Mouse (Mus musculus) MEL (cell line): ENCODE results near the gene Cabp7. TPM values are rescaled to one million over a fixed set of nuclear protein-coding genes. Genes with fewer than 3 reads are reported as not detected.

Source experiments
- DNase-seq: peaks from one replicate; pipeline ENCODE4 v3.0.0; 2011; ENCODE audit warnings: low read depth, low spot score
- H3K27ac ChIP-seq: 2 replicates; pipeline ENCODE4 v1.5.1; 2012; ENCODE audit warnings: low read depth, mild to moderate bottlenecking, control low read depth, low read length, moderate library complexity; ENCODE audit not compliant: control insufficient read depth
- H3K27me3 ChIP-seq, 2 experiments: fragments of 150-350 bp in 1 of 2; sonication (generic) in 1 of 2; 2 replicates each; pipeline ENCODE4 v1.6.1; 2012; ENCODE audit warnings: low read length in 2 of 2, mild to moderate bottlenecking in 2 of 2, improper control_type of control experiment in 1 of 2, moderate library complexity in 1 of 2; ENCODE audit not compliant: insufficient read depth in 2 of 2, control insufficient read depth in 1 of 2
- H3K36me3 ChIP-seq, 2 experiments: 2 replicates each; pipeline ENCODE4 v1.6.1; 2012 to 2014; ENCODE audit warnings: low read length in 2 of 2, improper control_type of control experiment in 1 of 2, inconsistent platforms in 1 of 2, mild to moderate bottlenecking in 1 of 2; ENCODE audit not compliant: insufficient read depth in 2 of 2, control insufficient read depth in 1 of 2
- H3K4me1 ChIP-seq, 2 experiments: fragments of 150-350 bp in 1 of 2; sonication (generic) in 1 of 2; 2 replicates each; pipeline ENCODE4 v1.6.1; 2012; ENCODE audit warnings: low read length in 2 of 2, improper control_type of control experiment in 1 of 2, mild to moderate bottlenecking in 1 of 2; ENCODE audit not compliant: insufficient read depth in 2 of 2, control insufficient read depth in 1 of 2
- H3K4me3 ChIP-seq, 2 experiments: fragments of 150-350 bp in 1 of 2; sonication (generic) in 1 of 2; 2 replicates each; pipeline ENCODE4 v1.5.1; 2012; ENCODE audit warnings: low read depth in 2 of 2, low read length in 2 of 2, mild to moderate bottlenecking in 2 of 2, moderate library complexity in 2 of 2, control low read depth in 1 of 2, improper control_type of control experiment in 1 of 2; ENCODE audit not compliant: control insufficient read depth in 1 of 2, insufficient read depth in 1 of 2
- H3K79me2 ChIP-seq: 2 replicates; pipeline ENCODE4 v1.6.1; 2012; ENCODE audit warnings: mild to moderate bottlenecking, low read length, moderate library complexity; ENCODE audit not compliant: control insufficient read depth, poor library complexity, insufficient read depth
- H3K9ac ChIP-seq: 2 replicates; pipeline ENCODE4 v1.6.1; 2012; ENCODE audit warnings: low read depth, mild to moderate bottlenecking, control low read depth, low read length, moderate library complexity; ENCODE audit not compliant: control insufficient read depth, poor library complexity, severe bottlenecking
- H3K9me3 ChIP-seq: fragments of 150-350 bp; sonication (generic); replicated peaks from 2 replicates; pipeline ENCODE4 v1.6.1; 2012; ENCODE audit warnings: mild to moderate bottlenecking, low read length, improper control_type of control experiment, moderate library complexity; ENCODE audit not compliant: insufficient read depth
- CHD1 ChIP-seq: IDR thresholded peaks from 2 replicates; pipeline ENCODE4 v1.6.1; 2012; ENCODE audit warnings: low read depth, mild to moderate bottlenecking, inconsistent platforms, low read length, improper control_type of control experiment
- CTCF ChIP-seq, 3 experiments: IDR thresholded peaks in 2 of 3; conservative IDR thresholded peaks in 1 of 3; 2 replicates each; pipeline ENCODE4 v1.5.1; 2011 to 2012; ENCODE audit warnings: low read length in 3 of 3, low read depth in 2 of 3, mild to moderate bottlenecking in 2 of 3, improper control_type of control experiment in 1 of 3, inconsistent platforms in 1 of 3, mixed read lengths in 1 of 3, moderate library complexity in 1 of 3; ENCODE audit not compliant: control insufficient read depth in 1 of 3, insufficient read depth in 1 of 3, poor library complexity in 1 of 3, severe bottlenecking in 1 of 3
- EP300 ChIP-seq, 2 experiments: IDR thresholded peaks; 2 replicates each; pipeline ENCODE4 v1.6.1; 2011; ENCODE audit warnings: improper control_type of control experiment in 2 of 2, low read length in 2 of 2, low read depth in 1 of 2, mild to moderate bottlenecking in 1 of 2
- ETS1 ChIP-seq: IDR thresholded peaks from 2 replicates; pipeline ENCODE4 v1.6.1; 2012; ENCODE audit warnings: low read depth, mild to moderate bottlenecking, inconsistent platforms, low read length, improper control_type of control experiment, moderate library complexity
- GABPA ChIP-seq: IDR thresholded peaks from 2 replicates; pipeline ENCODE4 v1.6.1; 2012; ENCODE audit warnings: low read depth, mild to moderate bottlenecking, inconsistent platforms, low read length, improper control_type of control experiment, moderate library complexity
- GATA1 ChIP-seq: IDR thresholded peaks from 2 replicates; pipeline ENCODE4 v1.6.1; 2011; ENCODE audit warnings: low read depth, low read length, improper control_type of control experiment
- HCFC1 ChIP-seq: IDR thresholded peaks from 2 replicates; pipeline ENCODE4 v1.6.1; 2012; ENCODE audit warnings: low read depth, mild to moderate bottlenecking, inconsistent platforms, low read length, improper control_type of control experiment, moderate library complexity
- MAFK ChIP-seq: IDR thresholded peaks from 2 replicates; pipeline ENCODE4 v1.6.1; 2011; ENCODE audit warnings: low read depth, mild to moderate bottlenecking, low read length, improper control_type of control experiment, borderline replicate concordance
- MEF2A ChIP-seq: IDR thresholded peaks from 2 replicates; pipeline ENCODE4 v1.6.1; 2014; ENCODE audit warnings: low read depth, mild to moderate bottlenecking, inconsistent platforms, low read length, improper control_type of control experiment; ENCODE audit not compliant: poor library complexity, insufficient replicate concordance, severe bottlenecking; ENCODE audit errors: extremely low read depth
- MXI1 ChIP-seq: IDR thresholded peaks from 2 replicates; pipeline ENCODE4 v1.6.1; 2011; ENCODE audit warnings: mild to moderate bottlenecking, low read depth, low read length, improper control_type of control experiment
- NRF1 ChIP-seq: IDR thresholded peaks from 2 replicates; pipeline ENCODE4 v1.6.1; 2014; ENCODE audit warnings: low read depth, mild to moderate bottlenecking, inconsistent platforms, low read length, improper control_type of control experiment, moderate library complexity; ENCODE audit not compliant: poor library complexity, insufficient read depth, severe bottlenecking
- POLR2A ChIP-seq, 2 experiments: IDR thresholded peaks; 2 replicates each; pipeline ENCODE4 v1.6.1; 2011 to 2012; ENCODE audit warnings: low read length in 2 of 2, mild to moderate bottlenecking in 2 of 2, control low read depth in 1 of 2, improper control_type of control experiment in 1 of 2, low read depth in 1 of 2, moderate library complexity in 1 of 2; ENCODE audit not compliant: control insufficient read depth in 1 of 2, insufficient read depth in 1 of 2, poor library complexity in 1 of 2
- POLR2AphosphoS2 ChIP-seq: IDR thresholded peaks from 2 replicates; pipeline ENCODE4 v1.6.1; 2011; ENCODE audit warnings: low read length, improper control_type of control experiment
- POLR2AphosphoS5 ChIP-seq: IDR thresholded peaks from 2 replicates; pipeline ENCODE4 v1.6.1; 2012; ENCODE audit warnings: low read depth, borderline replicate concordance, mild to moderate bottlenecking, inconsistent platforms, low read length, moderate library complexity, mixed read lengths
- RAD21 ChIP-seq: IDR thresholded peaks from 2 replicates; pipeline ENCODE4 v1.6.1; 2011; ENCODE audit warnings: mild to moderate bottlenecking, low read depth, low read length, improper control_type of control experiment
- RCOR1 ChIP-seq: IDR thresholded peaks from 2 replicates; pipeline ENCODE4 v1.6.1; 2012; ENCODE audit warnings: low read depth, mild to moderate bottlenecking, inconsistent platforms, low read length, improper control_type of control experiment
- SIN3A ChIP-seq: IDR thresholded peaks from 2 replicates; pipeline ENCODE4 v1.6.1; 2012; ENCODE audit warnings: low read length, improper control_type of control experiment, inconsistent platforms
- SMC3 ChIP-seq: IDR thresholded peaks from 2 replicates; pipeline ENCODE4 v1.6.1; 2011; ENCODE audit warnings: low read depth, low read length, improper control_type of control experiment
- TAL1 ChIP-seq: IDR thresholded peaks from 2 replicates; pipeline ENCODE4 v1.6.1; 2012; ENCODE audit warnings: mild to moderate bottlenecking, inconsistent platforms, low read length, moderate library complexity, mixed read lengths
- TCF12 ChIP-seq: IDR thresholded peaks from 2 replicates; pipeline ENCODE4 v1.6.1; 2014; ENCODE audit warnings: low read depth, mild to moderate bottlenecking, inconsistent platforms, low read length, improper control_type of control experiment, moderate library complexity
- UBTF ChIP-seq: IDR thresholded peaks from 2 replicates; pipeline ENCODE4 v1.6.1; 2012; ENCODE audit warnings: low read depth, mild to moderate bottlenecking, inconsistent platforms, low read length, improper control_type of control experiment, moderate library complexity, borderline replicate concordance; ENCODE audit not compliant: insufficient read depth
- USF1 ChIP-seq: IDR thresholded peaks from 2 replicates; pipeline ENCODE4 v1.6.1; 2014; ENCODE audit warnings: low read depth, mild to moderate bottlenecking, inconsistent platforms, low read length, improper control_type of control experiment, moderate library complexity
- ZMIZ1 ChIP-seq: IDR thresholded peaks from 2 replicates; pipeline ENCODE4 v1.6.1; 2012; ENCODE audit warnings: low read depth, mild to moderate bottlenecking, inconsistent platforms, low read length, improper control_type of control experiment, moderate library complexity
- ZNF384 ChIP-seq: IDR thresholded peaks from 2 replicates; pipeline ENCODE4 v1.6.1; 2012; ENCODE audit warnings: low read depth, mild to moderate bottlenecking, inconsistent platforms, low read length, improper control_type of control experiment
- polyA plus RNA-seq, 2 experiments: library from polyadenylated mRNA; stranded (reverse) in 1 of 2; unstranded in 1 of 2; fragments of >175 nt in 1 of 2; fragments of >200 nt in 1 of 2; gene quantifications; 2 replicates each; pipeline versions ENCODE4 v1.2.1 to v1.2.4; 2012; ENCODE audit warnings: low replicate concordance in 2 of 2, low read depth in 1 of 2; ENCODE audit not compliant: insufficient read length in 2 of 2, insufficient read depth in 1 of 2, missing spikeins in 1 of 2
- total RNA-seq: library from RNA; depleted of rRNA; stranded (reverse); fragments of 300-350 nt; gene quantifications from 2 replicates; pipeline ENCODE4 v1.2.3, GENCODE M21; 2012

Cabp7 gene
- total and polyA plus RNA-seq, 3 experiments = 0.23 TPM; not detected in 2

DNA sequence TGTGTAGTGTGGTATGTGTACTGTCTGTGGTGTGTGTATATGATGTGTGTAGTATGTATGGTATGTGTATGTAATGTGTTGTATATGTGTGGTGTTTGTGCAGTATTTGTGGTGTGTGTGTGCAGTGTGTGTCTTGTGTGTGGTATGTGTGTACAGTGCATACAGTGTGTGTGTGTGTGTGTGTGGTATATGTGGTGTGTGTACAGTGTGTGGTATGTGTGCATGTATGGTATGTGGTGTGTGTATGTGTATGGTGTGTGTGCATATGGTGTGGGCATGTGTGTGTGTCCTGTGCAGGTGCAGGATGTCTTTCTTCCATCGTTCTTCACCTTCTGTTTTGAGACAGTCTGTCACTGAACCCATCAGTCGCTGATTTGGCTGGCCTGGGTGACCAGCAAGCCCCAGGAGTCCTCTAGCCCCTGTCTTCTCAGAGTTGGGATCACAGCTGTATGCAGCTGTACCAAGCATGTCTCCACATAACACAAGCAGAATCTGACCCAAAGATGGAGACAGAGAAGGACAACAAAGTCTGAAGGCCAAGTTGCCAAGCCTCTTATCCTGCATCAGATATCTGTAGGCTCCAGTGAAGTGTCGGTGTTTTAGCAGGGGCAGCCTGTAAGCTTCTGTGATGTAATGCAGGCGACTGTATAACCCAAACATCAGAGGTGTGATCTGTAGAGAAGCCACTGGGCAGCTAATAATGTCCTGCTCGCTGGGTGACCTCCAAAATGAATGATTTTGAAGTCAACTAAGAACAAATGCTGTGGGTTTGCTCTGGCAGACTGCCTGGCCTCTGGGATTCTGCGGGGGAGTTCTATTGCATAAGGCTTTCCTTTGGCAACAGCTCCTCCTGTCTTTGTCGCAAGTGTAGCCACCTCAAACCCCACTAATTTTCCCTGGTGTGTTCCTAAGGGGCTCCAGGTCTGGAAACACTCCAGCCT is 49.3 kb downstream of the Cabp7 start (continued):
- TF ChIP-seq POLR2AphosphoS5 = peak; percentile 84; the same call in 1 of the 2 replicates
- no peak for TF ChIP-seq USF1

DNA sequence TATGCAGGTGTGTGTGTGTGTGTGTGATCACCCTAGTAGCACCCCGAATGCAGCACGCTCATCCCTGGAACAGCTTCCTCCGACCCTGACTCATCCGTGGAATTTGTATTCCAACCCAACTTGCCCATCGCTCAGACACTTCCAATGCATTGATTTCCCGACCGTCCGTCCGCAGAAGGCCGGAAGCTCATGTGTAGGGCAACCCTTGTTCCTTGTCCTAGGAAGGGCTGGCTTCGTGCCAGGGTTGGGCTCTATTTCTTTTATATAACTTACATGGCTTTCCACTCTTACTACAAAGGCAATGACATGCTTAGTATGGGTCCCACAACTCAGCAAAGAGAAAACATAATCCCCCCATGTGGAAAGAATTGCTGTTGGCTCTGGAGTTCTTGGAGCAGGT is 54.4 kb downstream of the Cabp7 start:
- Histone ChIP-seq H3K4me3 (no peak overlapping the region), H3K9ac (no peak overlapping the region), H3K27ac (no peak overlapping the region), H3K27me3 (no peaks in the 10 kb centered on the region; a peak in 1 of 4 replicates), H3K4me1 (peaks cover 2 to 7% of the 10 kb centered on the region in 2 experiments; a peak in 2 of 4 replicates), H3K36me3 (no peaks in the 10 kb centered on the region), H3K79me2 (no peaks in the 10 kb centered on the region), H3K9me3 (no peaks in the 10 kb centered on the region)
- no peak for DNase-seq
- TF ChIP-seq POLR2AphosphoS2 (no peak), CTCF (IDR thresholded peaks at IDR 0.05 in 2 of 3, conservative IDR thresholded peaks at IDR 0.05 in 1 of 3; ENCODE audit: control insufficient read depth in 1 of 3, insufficient read depth in 1 of 3, low read depth in 2 of 3, low read length in 3 of 3, poor library complexity in 1 of 3, severe bottlenecking in 1 of 3) (no peak), MAFK (no peak), GABPA (no peak), RCOR1 (no peak), EP300 (IDR thresholded peaks at IDR 0.05; ENCODE audit: low read depth in 1 of 2, low read length in 2 of 2) (no peak), ZNF384 (no peak), TAL1 (no peak), GATA1 (no peak), MXI1 (no peak), ETS1 (no peak), POLR2A (IDR thresholded peaks at IDR 0.05; ENCODE audit: control insufficient read depth in 1 of 2, insufficient read depth in 1 of 2, low read depth in 1 of 2, low read length in 2 of 2, poor library complexity in 1 of 2) (no peak), RAD21 (no peak), SIN3A (no peak), HCFC1 (no peak), TCF12 (no peak)

DNA sequence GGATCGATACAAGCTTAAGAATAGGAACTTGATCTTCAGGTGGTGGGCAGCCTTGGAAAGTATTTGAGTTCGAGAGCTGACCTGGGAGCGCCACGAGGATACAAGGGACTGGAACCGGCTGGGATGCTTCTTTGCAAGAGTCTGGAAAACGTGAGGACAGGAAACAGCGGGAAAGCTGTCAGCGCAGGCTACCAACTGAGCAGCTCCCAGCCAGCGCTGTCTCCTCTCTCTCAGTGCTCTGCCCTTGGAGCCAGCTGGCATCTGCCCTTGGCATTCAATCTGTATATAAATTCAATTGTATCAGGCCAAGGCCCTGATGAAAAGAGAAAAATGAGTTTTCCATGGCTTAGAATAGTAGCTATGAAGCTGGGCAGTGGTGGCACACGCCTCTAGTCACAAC is 55.4 kb downstream of the Cabp7 start:
- Histone ChIP-seq H3K9me3 (no peaks in the 10 kb centered on the region), H3K27ac (no peak overlapping the region), H3K9ac (no peak overlapping the region), H3K79me2 (no peaks in the 10 kb centered on the region), H3K4me3 (no peak overlapping the region), H3K4me1 (peaks cover 2 to 7% of the 10 kb centered on the region in 2 experiments; a peak in 2 of 4 replicates), H3K27me3 (no peaks in the 10 kb centered on the region; a peak in 1 of 4 replicates), H3K36me3 (no peaks in the 10 kb centered on the region)
- TF ChIP-seq MXI1 (no peak), SMC3 (no peak), GABPA (no peak), MEF2A (no peak), CHD1 (no peak), ZMIZ1 (no peak), NRF1 (no peak), UBTF (no peak)
- no peak for DNase-seq
